8 mouse cellular contexts compared by ENCODE assay signal in genomic region chr7:29170066-29170754, GRCm38 (mm10). TPM values are rescaled to one million over a fixed set of nuclear protein-coding genes. Genes with fewer than 3 reads are reported as not detected.
A peak's percentile ranks its signal among the peaks of the same experiment; 100 is the strongest.
DNase-seq lines count a peak whose midpoint lies in the region; ATAC-seq lines count a peak whose summit lies in the region.

Gene Ggn, plus strand, starts transcription at chr7:29170210.
Gene Spred3, minus strand, starts transcription at chr7:29170411.

- DNase-seq in B cell, adult 2 months = peak; percentile 61 to 62
- DNase-seq in embryo, embryonic 11 days = peak; percentile 85
- DNase-seq in gastrocnemius, postnatal 25 days = peak; percentile 69
- DNase-seq in intestine, embryonic 14.5 days (ENCODE audit: low spot score) = peak; percentile 92

- H3K4me2 ChIP-seq in intestine, embryonic 14.5 days (ENCODE audit: low read length) = peak within 1 kb of the TSS; percentile 64
- H3K4me2 ChIP-seq in liver, embryonic 12.5 days = peak within 1 kb of the TSS; percentile 69
- peak within 1 kb of the TSS; percentile 81 for H3K4me2 ChIP-seq in stomach, embryonic 15.5 days

- H3K9ac ChIP-seq in intestine, embryonic 14.5 days (ENCODE audit: low read length) = peak within 1 kb of the TSS; percentile 44
- peak within 1 kb of the TSS; percentile 42 for H3K9ac ChIP-seq in liver, embryonic 12.5 days
- H3K9ac ChIP-seq in stomach, embryonic 15.5 days = peak within 1 kb of the TSS; percentile 25

- WGBS in intestine, embryonic 14.5 days = 1% methylated on average over 30 of the region's 30 CpGs
- WGBS in liver, embryonic 12.5 days (ENCODE audit: insufficient replicate concordance) = under 1% methylated on average over 30 of the region's 30 CpGs
- under 1% methylated on average over 30 of the region's 30 CpGs for WGBS in stomach, embryonic 15.5 days

- H3K36me3 ChIP-seq in intestine, embryonic 14.5 days (ENCODE audit: control insufficient read depth, insufficient read depth, low read length) = peaks cover 25% of the 10 kb centered on the region
- peaks cover 24% of the 10 kb centered on the region for H3K36me3 ChIP-seq in liver, embryonic 12.5 days
- H3K36me3 ChIP-seq in stomach, embryonic 15.5 days = peaks cover 17% of the 10 kb centered on the region

- H3K4me3 ChIP-seq in intestine, embryonic 14.5 days (ENCODE audit: low read depth, low read length) = peak within 1 kb of the TSS; percentile 56
- H3K4me3 ChIP-seq in liver, embryonic 12.5 days = peak within 1 kb of the TSS; percentile 54
- peak within 1 kb of the TSS; percentile 62 for H3K4me3 ChIP-seq in stomach, embryonic 15.5 days (replicated peaks)

- H3K27ac ChIP-seq in intestine, embryonic 14.5 days (ENCODE audit: low read depth) = peak within 1 kb of the TSS; percentile 52; the same call in 1 of the 2 replicates
- H3K27ac ChIP-seq in liver, embryonic 12.5 days = 0 out of 2 replicates have a peak within 1 kb of the TSS, but pooled peaks have one; percentile 5
- H3K27ac ChIP-seq in stomach, embryonic 15.5 days = peak within 1 kb of the TSS; percentile 83

- peaks cover 16% of the 10 kb centered on the region for H3K4me1 ChIP-seq in intestine, embryonic 14.5 days (replicated peaks; ENCODE audit: control insufficient read depth, insufficient read depth, low read length)
- H3K4me1 ChIP-seq in liver, embryonic 12.5 days = peaks cover 39% of the 10 kb centered on the region
- peaks cover 24% of the 10 kb centered on the region for H3K4me1 ChIP-seq in stomach, embryonic 15.5 days

- peak; percentile 16 for ATAC-seq in activated CD4-positive, CD25-positive, alpha-beta regulatory T cell, adult 4 months
- peak; percentile 75 for ATAC-seq in intestine, embryonic 14.5 days (replicated peaks; ENCODE audit: low FRiP score, low TSS enrichment, low read depth)
- peak; percentile 47 for ATAC-seq in liver, embryonic 12.5 days
- peak; percentile 54 for ATAC-seq in monocyte, adult 5-6 weeks (replicated peaks; ENCODE audit: insufficient number of reproducible peaks, low FRiP score, low TSS enrichment, poor library complexity, severe bottlenecking)
- peak; percentile 59 for ATAC-seq in stomach, embryonic 15.5 days (ENCODE audit: insufficient read depth, low FRiP score, low read depth)

- H3K27me3 ChIP-seq in intestine, embryonic 14.5 days (replicated peaks; ENCODE audit: control insufficient read depth, insufficient read depth, low read length) = peaks cover 37% of the 10 kb centered on the region
- peaks cover 91% of the 10 kb centered on the region for H3K27me3 ChIP-seq in liver, embryonic 12.5 days (replicated peaks)
- peaks cover 37% of the 10 kb centered on the region for H3K27me3 ChIP-seq in stomach, embryonic 15.5 days (replicated peaks)

- no peaks in the 10 kb centered on the region for H3K9me3 ChIP-seq in intestine, embryonic 14.5 days (ENCODE audit: control insufficient read depth, low read length)
- H3K9me3 ChIP-seq in liver, embryonic 12.5 days (replicated peaks) = no peaks in the 10 kb centered on the region
- no peaks in the 10 kb centered on the region for H3K9me3 ChIP-seq in stomach, embryonic 15.5 days

RNA-seq across cellular contexts. Expression of gene Ggn, which starts in this region (rescaled TPM):
- polyA plus RNA-seq in activated CD4-positive, CD25-positive, alpha-beta regulatory T cell, adult 4 months (2017; shearing (Covaris generic)) = not detected
- total RNA-seq in gastrocnemius, postnatal 25 days (2021) = under 1 TPM; 0.15 to 0.32 TPM
- 0.58 and 1.0 TPM in 2 replicates for polyA plus RNA-seq in intestine, embryonic 14.5 days (2014; fragmentation: Nextera tagmentation; extraction: Ambion mirVana)
- 0.07 and 0.26 TPM in 2 replicates for polyA plus RNA-seq in liver, embryonic 12.5 days (2016; fragmentation: Nextera tagmentation; extraction: Ambion mirVana)
- 0.32 to 0.39 TPM in 2 of 3 replicates, not detected in the other for total RNA-seq in monocyte, adult 5-6 weeks (2017)
- 0.42 and 0.66 TPM in 2 replicates for polyA plus RNA-seq in stomach, embryonic 15.5 days (2015; fragmentation: Nextera tagmentation; extraction: Ambion mirVana)

RNA-seq across cellular contexts. Expression of gene Spred3, which starts in this region (rescaled TPM):
- under 1 TPM in 1 of 2 experiments, not detected in 1; 0.78 TPM for polyA plus RNA-seq in activated CD4-positive, CD25-positive, alpha-beta regulatory T cell, adult 4 months (2017; shearing (Covaris generic))
- under 1 TPM; 0.77 to 0.86 TPM for total RNA-seq in gastrocnemius, postnatal 25 days (2021)
- 3.8 and 4.7 TPM in 2 replicates for polyA plus RNA-seq in intestine, embryonic 14.5 days (2014; fragmentation: Nextera tagmentation; extraction: Ambion mirVana)
- 0.72 TPM in 2 replicates for polyA plus RNA-seq in liver, embryonic 12.5 days (2016; fragmentation: Nextera tagmentation; extraction: Ambion mirVana)
- 0.78 to 0.95 TPM in 2 of 3 replicates, not detected in the other for total RNA-seq in monocyte, adult 5-6 weeks (2017)
- 1.9 and 2.2 TPM in 2 replicates for polyA plus RNA-seq in stomach, embryonic 15.5 days (2015; fragmentation: Nextera tagmentation; extraction: Ambion mirVana)

Comparison
In these comparisons a context has a peak if more than half of its experiments do, and no peak if none do; other contexts are left out.
1. Peak in every context shown above with its lines: DNase-seq, ATAC-seq, H3K4me3 ChIP-seq and H3K27ac ChIP-seq.
2. Peak in ATAC-seq in activated CD4-positive, CD25-positive, alpha-beta regulatory T cell, adult 4 months; RNA of the genes that start here not detected or under 1 TPM.
3. Peak in DNase-seq in gastrocnemius, postnatal 25 days; RNA of the genes that start here not detected or under 1 TPM.
4. Peak in ATAC-seq, H3K4me3 ChIP-seq, H3K27ac ChIP-seq, H3K9ac ChIP-seq and H3K4me2 ChIP-seq in liver, embryonic 12.5 days; RNA of the genes that start here not detected or under 1 TPM.
5. Peak in ATAC-seq in monocyte, adult 5-6 weeks; RNA of the genes that start here not detected or under 1 TPM.
6. ATAC-seq: peak in every context shown above with its lines; median percentile 75 in intestine, embryonic 14.5 days; 59 in stomach, embryonic 15.5 days; 54 in monocyte, adult 5-6 weeks; 47 in liver, embryonic 12.5 days; 16 in activated CD4-positive, CD25-positive, alpha-beta regulatory T cell, adult 4 months.
7. H3K27ac ChIP-seq: peak in every context shown above with its lines; median percentile 83 in stomach, embryonic 15.5 days; 52 in intestine, embryonic 14.5 days; 5 in liver, embryonic 12.5 days.